ENCODE assay signal across 18 mouse cellular contexts in genomic region chr6:128103874-128104273, GRCm38 (mm10). TPM values are rescaled to one million over a fixed set of nuclear protein-coding genes. Genes with fewer than 3 reads are reported as not detected.
A peak's percentile ranks its signal among the peaks of the same experiment; 100 is the strongest.
DNase-seq lines count a peak whose midpoint lies in the region; ATAC-seq and TF ChIP-seq lines count a peak whose summit lies in the region.
"Had no signal": no experiment of that assay in that cellular context is flagged by ENCODE, and none has a peak within 500 bp of the region (broad histone marks: within the 10 kb centered on the region; RNA-seq: fewer than 3 reads in every experiment).

No protein-coding gene starts in this region.

- H3K27me3 ChIP-seq in heart, adult 2 months (ENCODE audit: control insufficient read depth, insufficient read depth, low read length) = no peaks in the 10 kb centered on the region
- no peaks in the 10 kb centered on the region for H3K27me3 ChIP-seq in kidney, embryonic 14.5 days (ENCODE audit: control insufficient read depth, insufficient read depth, low read length)
- H3K27me3 ChIP-seq in lung, embryonic 15.5 days = no peaks in the 10 kb centered on the region
- no peaks in the 10 kb centered on the region for H3K27me3 ChIP-seq in stomach, postnatal 0 days (ENCODE audit: control insufficient read depth, insufficient read depth, low read length)
- H3K27me3 ChIP-seq in intestine, embryonic 16.5 days (replicated peaks; ENCODE audit: control insufficient read depth, insufficient read depth, low read length) = no peaks in the 10 kb centered on the region
- H3K27me3 ChIP-seq: liver, embryonic 13.5 days; midbrain, embryonic 15.5 days; stomach, embryonic 15.5 days had no signal

- no peak for TF ChIP-seq CTCF in heart, adult 2 months (IDR thresholded peaks at IDR 0.05)
- no peak for TF ChIP-seq CTCF in stomach, postnatal 0 days (IDR thresholded peaks at IDR 0.05; ENCODE audit: low read depth)

- WGBS in heart, adult 2 months = 41% methylated on average over 5 of the region's 5 CpGs
- WGBS in kidney, embryonic 14.5 days = 38% methylated on average over 5 of the region's 5 CpGs
- 62% methylated on average over 5 of the region's 5 CpGs for WGBS in lung, embryonic 15.5 days
- 70% methylated on average over 5 of the region's 5 CpGs for WGBS in stomach, postnatal 0 days
- 77% methylated on average over 5 of the region's 5 CpGs for WGBS in intestine, embryonic 16.5 days

- H3K9ac ChIP-seq in heart, adult 2 months (ENCODE audit: low read depth, low read length) = no peak overlapping the region
- no peak overlapping the region for H3K9ac ChIP-seq in kidney, embryonic 14.5 days (ENCODE audit: low read depth, low read length)
- no peak overlapping the region for H3K9ac ChIP-seq in lung, embryonic 15.5 days
- no peak overlapping the region for H3K9ac ChIP-seq in stomach, postnatal 0 days (ENCODE audit: low read length)
- H3K9ac ChIP-seq in intestine, embryonic 16.5 days (ENCODE audit: low read depth, low read length) = no peak overlapping the region
- H3K9ac ChIP-seq: forebrain, postnatal 0 days; liver, embryonic 13.5 days; midbrain, embryonic 15.5 days; stomach, embryonic 15.5 days had no signal

- intact Hi-C loops in heart, adult 2 months (cut with DNase I) = loop anchor here (2.0 kb wide), 3 partner anchors 17 to 39 kb away; partner anchors contain the start of gene Tspan9
- intact Hi-C loops in heart, postnatal 14 days (cut with DNase I) = loop anchor here (2.0 kb wide), 2 partner anchors 29 to 39 kb away; partner anchors contain the start of gene Tspan9

- no peak for ATAC-seq in kidney, embryonic 14.5 days (ENCODE audit: low FRiP score, low TSS enrichment)
- ATAC-seq in lung, embryonic 15.5 days (ENCODE audit: borderline replicate concordance, extremely low read depth, low FRiP score, low TSS enrichment) = no peak
- ATAC-seq in stomach, postnatal 0 days (ENCODE audit: low FRiP score, low TSS enrichment) = no peak
- ATAC-seq in intestine, embryonic 16.5 days = no peak
- ATAC-seq: activated CD4-positive, CD25-positive, alpha-beta regulatory T cell, adult 4 months; forebrain, postnatal 0 days; midbrain, embryonic 15.5 days had no signal

- no peak for TF ChIP-seq POLR2A in heart, adult 2 months (IDR thresholded peaks at IDR 0.05; ENCODE audit: insufficient read depth, low read depth, low read length)

- no peak overlapping the region for H3K4me2 ChIP-seq in kidney, embryonic 14.5 days (replicated peaks; ENCODE audit: low read depth, low read length)
- no peak overlapping the region for H3K4me2 ChIP-seq in lung, embryonic 15.5 days
- no peak overlapping the region for H3K4me2 ChIP-seq in stomach, postnatal 0 days (replicated peaks; ENCODE audit: low read depth)
- no peak overlapping the region for H3K4me2 ChIP-seq in intestine, embryonic 16.5 days (ENCODE audit: low read depth, low read length)
- H3K4me2 ChIP-seq: liver, embryonic 13.5 days; midbrain, embryonic 15.5 days; stomach, embryonic 15.5 days had no signal

- 0 out of 2 replicates have a peak, but pooled peaks have one; percentile 36 for TF ChIP-seq EP300 in heart, adult 2 months (IDR thresholded peaks at IDR 0.05; ENCODE audit: insufficient read depth, low read depth, low read length)
- no peak for TF ChIP-seq EP300 in stomach, postnatal 0 days (optimal IDR thresholded peaks at IDR 0.05)

- H3K9me3 ChIP-seq in kidney, embryonic 14.5 days (ENCODE audit: control insufficient read depth, low read length) = no peaks in the 10 kb centered on the region
- H3K9me3 ChIP-seq in lung, embryonic 15.5 days = no peaks in the 10 kb centered on the region
- no peaks in the 10 kb centered on the region for H3K9me3 ChIP-seq in stomach, postnatal 0 days (ENCODE audit: control insufficient read depth, low read length)
- no peaks in the 10 kb centered on the region for H3K9me3 ChIP-seq in intestine, embryonic 16.5 days (ENCODE audit: control insufficient read depth, low read length)
- H3K9me3 ChIP-seq: hindbrain, embryonic 10.5 days; liver, embryonic 13.5 days; midbrain, embryonic 15.5 days; stomach, embryonic 15.5 days had no signal

- H3K4me1 ChIP-seq in heart, adult 2 months (ENCODE audit: control insufficient read depth, insufficient read depth, low read length) = peaks cover 31% of the 10 kb centered on the region
- H3K4me1 ChIP-seq in kidney, embryonic 14.5 days (ENCODE audit: control insufficient read depth, insufficient read depth, low read length) = peaks cover 45% of the 10 kb centered on the region
- H3K4me1 ChIP-seq in lung, embryonic 15.5 days = peaks cover 67% of the 10 kb centered on the region
- H3K4me1 ChIP-seq in stomach, postnatal 0 days (replicated peaks; ENCODE audit: control insufficient read depth, insufficient read depth) = peaks cover 9% of the 10 kb centered on the region
- H3K4me1 ChIP-seq in intestine, embryonic 16.5 days (ENCODE audit: control insufficient read depth, insufficient read depth, low read length) = peaks cover 52% of the 10 kb centered on the region

- H3K27ac ChIP-seq in heart, adult 2 months = peak overlapping the region; percentile 89
- peak overlapping the region; percentile 26; the same call in 1 of the 2 replicates for H3K27ac ChIP-seq in kidney, embryonic 14.5 days (ENCODE audit: low read depth, low read length)
- peak overlapping the region; percentile 95 for H3K27ac ChIP-seq in lung, embryonic 15.5 days
- peak overlapping the region; percentile 89 for H3K27ac ChIP-seq in stomach, postnatal 0 days (replicated peaks)
- no peak overlapping the region for H3K27ac ChIP-seq in intestine, embryonic 16.5 days (ENCODE audit: low read length)
- H3K27ac ChIP-seq: hindbrain, embryonic 10.5 days; midbrain, embryonic 15.5 days had no signal

- H3K36me3 ChIP-seq in heart, adult 2 months (ENCODE audit: control insufficient read depth, insufficient read depth, low read length) = peaks cover 3% of the 10 kb centered on the region; the same call in 1 of the 2 replicates
- H3K36me3 ChIP-seq in kidney, embryonic 14.5 days (ENCODE audit: control insufficient read depth, insufficient read depth, low read length) = no peaks in the 10 kb centered on the region
- H3K36me3 ChIP-seq in lung, embryonic 15.5 days = no peaks in the 10 kb centered on the region
- H3K36me3 ChIP-seq in stomach, postnatal 0 days (ENCODE audit: control insufficient read depth, insufficient read depth, low read length) = no peaks in the 10 kb centered on the region
- no peaks in the 10 kb centered on the region for H3K36me3 ChIP-seq in intestine, embryonic 16.5 days (ENCODE audit: control insufficient read depth, insufficient read depth, low read length)
- H3K36me3 ChIP-seq: hindbrain, embryonic 10.5 days; liver, embryonic 13.5 days; midbrain, embryonic 15.5 days; stomach, embryonic 15.5 days had no signal

- DNase-seq in heart, adult 2 months = no peak
- no peak for DNase-seq in heart, postnatal 14 days
- no peak for DNase-seq in kidney, adult 11 months
- no peak for DNase-seq in lung, postnatal 10 days
- no peak for DNase-seq in stomach, postnatal 0 days (ENCODE audit: low spot score)
- DNase-seq: adrenal gland, postnatal 25 days; embryo, embryonic 11 days; forebrain, postnatal 0 days; liver, embryonic 13.5 days; spleen, adult 18-20 months; thymus, postnatal 14 days had no signal

- no peaks in the 10 kb centered on the region; the same call in 1 of the 2 replicates for H3K79me2 ChIP-seq in heart, adult 2 months (replicated peaks; ENCODE audit: control insufficient read depth, insufficient read depth, low read length)

- no peak overlapping the region for H3K4me3 ChIP-seq in heart, adult 2 months
- no peak overlapping the region for H3K4me3 ChIP-seq in kidney, embryonic 14.5 days (ENCODE audit: low read length)
- no peak overlapping the region for H3K4me3 ChIP-seq in lung, embryonic 15.5 days
- no peak overlapping the region for H3K4me3 ChIP-seq in stomach, postnatal 0 days (ENCODE audit: low read depth, low read length)
- no peak overlapping the region for H3K4me3 ChIP-seq in intestine, embryonic 16.5 days (ENCODE audit: low read length)
- H3K4me3 ChIP-seq: hindbrain, embryonic 10.5 days; liver, embryonic 13.5 days; midbrain, embryonic 15.5 days; stomach, embryonic 15.5 days had no signal

RNA-seq across cellular contexts. Expression of gene Tspan9, which starts 39.5 kb away (rescaled TPM):
- total RNA-seq in heart, adult 2 months (2021) = 100 to 1,000 TPM in 1 of 2 experiments, 10 to 100 TPM in 1; 84.9 to 104 TPM
- 88.5 and 127 TPM in 2 replicates for polyA plus RNA-seq in heart, adult 2 months (2012; rRNA removed)
- 100 to 1,000 TPM; 105 to 126 TPM for total RNA-seq in heart, postnatal 14 days (2021)
- polyA plus RNA-seq in kidney, embryonic 14.5 days (2014; fragmentation: Nextera tagmentation; extraction: Ambion mirVana) = 96.6 and 100 TPM in 2 replicates
- polyA plus RNA-seq in lung, embryonic 15.5 days (2015; fragmentation: Nextera tagmentation; extraction: Ambion mirVana) = 128 and 130 TPM in 2 replicates
- polyA plus RNA-seq in stomach, postnatal 0 days (2015; fragmentation: Nextera tagmentation; extraction: Ambion mirVana) = 77.3 and 85.9 TPM in 2 replicates
- 89.1 and 94.1 TPM in 2 replicates for polyA plus RNA-seq in intestine, embryonic 16.5 days (2015; fragmentation: Nextera tagmentation; extraction: Ambion mirVana)
